In the genomic region with DNA sequence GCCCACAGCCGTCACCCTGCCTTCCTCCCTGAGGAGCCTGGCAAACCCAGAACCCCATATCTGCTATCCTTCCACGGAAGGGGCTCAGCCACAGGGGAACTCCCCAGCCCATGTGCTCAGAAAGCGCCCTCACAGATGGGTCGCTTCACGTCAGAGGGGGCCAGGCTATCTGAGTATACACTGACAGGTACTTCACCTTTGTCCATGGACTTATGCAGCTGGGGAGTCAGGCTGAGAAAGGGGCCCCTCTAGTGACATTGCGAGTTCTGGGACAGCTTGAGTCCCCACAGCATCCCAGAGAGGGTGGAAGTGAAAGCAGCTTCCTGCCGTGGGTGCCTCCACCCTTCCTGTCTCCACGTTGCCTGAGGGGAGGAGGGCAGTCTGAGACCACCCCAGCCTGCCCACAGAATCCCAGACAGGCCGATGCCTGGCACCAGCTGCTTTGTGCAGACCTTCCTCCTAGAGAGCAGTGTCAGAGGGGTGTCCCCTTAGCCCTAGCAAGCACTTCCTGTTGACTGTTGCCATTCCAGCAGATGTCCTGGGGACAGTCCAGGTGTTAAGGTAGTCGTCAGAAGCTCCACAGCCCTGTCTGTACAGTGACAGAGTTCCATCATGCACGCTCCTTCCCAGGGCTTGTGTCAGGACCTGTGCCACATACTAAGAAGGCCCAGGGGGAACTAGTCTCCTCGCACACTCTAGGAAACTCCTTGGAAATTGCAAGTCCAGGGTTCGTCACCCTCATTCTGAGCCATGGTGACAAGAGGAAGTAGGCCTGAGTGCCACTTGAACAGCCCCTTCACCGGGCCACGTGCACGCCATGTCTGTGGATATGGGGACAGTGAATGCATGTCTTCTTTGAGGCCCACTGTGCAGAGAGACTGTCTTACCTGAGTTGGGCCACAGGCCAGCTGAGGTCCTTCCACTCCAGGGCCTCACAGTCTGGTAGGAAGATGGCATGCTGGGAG, we compare ENCODE assay signal across 8 mouse cellular contexts. TPM values are rescaled to one million over a fixed set of nuclear protein-coding genes. Genes with fewer than 3 reads are reported as not detected.
DNase-seq lines count a peak whose midpoint lies in the region; ATAC-seq and TF ChIP-seq lines count a peak whose summit lies in the region.

No protein-coding gene starts in this region.

- no peak for DNase-seq in left cerebral cortex, adult 2 months (ENCODE audit: extremely low spot score in 1 of 2, low spot score in 2 of 2)
- no peak for DNase-seq in left cerebral cortex, postnatal 25 days (ENCODE audit: low spot score in 2 of 2)
- DNase-seq in layer of hippocampus, adult 18-20 months (ENCODE audit: low spot score in 2 of 2), result no peak
- DNase-seq in urinary bladder, postnatal 36 days (ENCODE audit: low spot score in 2 of 2), result no peak

- H3K4me2 ChIP-seq in limb, embryonic 12.5 days, result no peak overlapping the region
- H3K4me2 ChIP-seq in stomach, embryonic 15.5 days, result no peak overlapping the region
- H3K4me2 ChIP-seq in midbrain, embryonic 16.5 days (ENCODE audit: low read length), result no peak overlapping the region

- no peak for ATAC-seq in limb, embryonic 12.5 days (ENCODE audit: insufficient number of reproducible peaks, insufficient read depth, low FRiP score, low TSS enrichment, low read depth)
- no peak for ATAC-seq in stomach, embryonic 15.5 days (ENCODE audit: insufficient read depth, low FRiP score, low read depth)
- ATAC-seq in midbrain, embryonic 16.5 days, result no peak

- no peak overlapping the region for H3K4me3 ChIP-seq in left cerebral cortex, adult 2 months
- peak overlapping the region; percentile 22 for H3K4me3 ChIP-seq in brown adipose tissue, adult 24 weeks (ENCODE audit: insufficient read depth, low read depth, low read length)
- no peak overlapping the region for H3K4me3 ChIP-seq in limb, embryonic 12.5 days (replicated peaks)
- H3K4me3 ChIP-seq in stomach, embryonic 15.5 days (replicated peaks), result no peak overlapping the region
- H3K4me3 ChIP-seq in midbrain, embryonic 16.5 days (ENCODE audit: low read depth, low read length), result no peak overlapping the region

- no peaks in the 10 kb centered on the region for H3K36me3 ChIP-seq in limb, embryonic 12.5 days
- H3K36me3 ChIP-seq in stomach, embryonic 15.5 days, result no peaks in the 10 kb centered on the region
- H3K36me3 ChIP-seq in midbrain, embryonic 16.5 days (ENCODE audit: control insufficient read depth, insufficient read depth, low read length), result no peaks in the 10 kb centered on the region

- intact Hi-C loops in left cerebral cortex, adult 2 months (cut with DNase I), result no loop called here
- intact Hi-C loops in left cerebral cortex, postnatal 25 days (cut with DNase I), result loop anchor here (2.0 kb wide), 1 partner anchor 23 kb away; no protein-coding TSS in a partner anchor

- H3K9me3 ChIP-seq in limb, embryonic 12.5 days, result no peaks in the 10 kb centered on the region
- no peaks in the 10 kb centered on the region for H3K9me3 ChIP-seq in stomach, embryonic 15.5 days
- H3K9me3 ChIP-seq in midbrain, embryonic 16.5 days (replicated peaks; ENCODE audit: control insufficient read depth, low read length, poor library complexity, severe bottlenecking), result no peaks in the 10 kb centered on the region

- peaks cover 75% of the 10 kb centered on the region for H3K4me1 ChIP-seq in brown adipose tissue, adult 24 weeks (ENCODE audit: control insufficient read depth, insufficient read depth, insufficient read length, low read length)
- peaks cover 38% of the 10 kb centered on the region for H3K4me1 ChIP-seq in limb, embryonic 12.5 days (replicated peaks)
- H3K4me1 ChIP-seq in stomach, embryonic 15.5 days, result peaks cover 49% of the 10 kb centered on the region
- 0 out of 2 replicates have a peak, but pooled peaks cover 3% of the 10 kb centered on the region for H3K4me1 ChIP-seq in midbrain, embryonic 16.5 days (ENCODE audit: control insufficient read depth, insufficient read depth, low read length)

- H3K9ac ChIP-seq in limb, embryonic 12.5 days (replicated peaks), result no peak overlapping the region; the same call in 1 of the 2 replicates
- no peak overlapping the region for H3K9ac ChIP-seq in stomach, embryonic 15.5 days
- H3K9ac ChIP-seq in midbrain, embryonic 16.5 days (ENCODE audit: low read depth, low read length), result no peak overlapping the region

- peaks cover 17% of the 10 kb centered on the region for H3K27me3 ChIP-seq in limb, embryonic 12.5 days
- no peaks in the 10 kb centered on the region for H3K27me3 ChIP-seq in stomach, embryonic 15.5 days (replicated peaks)
- peaks cover 2% of the 10 kb centered on the region for H3K27me3 ChIP-seq in midbrain, embryonic 16.5 days (ENCODE audit: control insufficient read depth, insufficient read depth, low read depth, low read length)

- 72% methylated on average over 16 of the region's 16 CpGs for WGBS in limb, embryonic 12.5 days
- WGBS in stomach, embryonic 15.5 days, result 60% methylated on average over 16 of the region's 16 CpGs
- WGBS in midbrain, embryonic 16.5 days, result 72% methylated on average over 16 of the region's 16 CpGs

- H3K27ac ChIP-seq in left cerebral cortex, adult 2 months, result peak overlapping the region; percentile 87
- peak overlapping the region; percentile 76 for H3K27ac ChIP-seq in brown adipose tissue, adult 24 weeks (replicated peaks; ENCODE audit: low read depth, low read length)
- peak overlapping the region; percentile 45; the same call in 1 of the 2 replicates for H3K27ac ChIP-seq in limb, embryonic 12.5 days
- peak overlapping the region; percentile 54 for H3K27ac ChIP-seq in stomach, embryonic 15.5 days
- no peak overlapping the region for H3K27ac ChIP-seq in midbrain, embryonic 16.5 days (ENCODE audit: low read length)

- TF ChIP-seq CTCF in left cerebral cortex, adult 2 months (IDR thresholded peaks at IDR 0.05), result no peak

RNA-seq across cellular contexts. Expression of gene Inf2, which starts 5.6 kb away (rescaled TPM):
- total RNA-seq in left cerebral cortex, adult 2 months (2021), result 100 to 1,000 TPM; 131 to 151 TPM
- 100 to 1,000 TPM; 108 to 155 TPM for total RNA-seq in left cerebral cortex, postnatal 25 days (2021)
- 12.9 and 13.5 TPM in 2 replicates for polyA plus RNA-seq in brown adipose tissue, adult 24 weeks (2012; ENCODE audit: insufficient read depth, insufficient read length, missing spikeins)
- polyA plus RNA-seq in limb, embryonic 12.5 days (2016; fragmentation: Nextera tagmentation; extraction: Ambion mirVana), result 2.0 and 2.2 TPM in 2 replicates
- 4.3 and 4.4 TPM in 2 replicates for polyA plus RNA-seq in stomach, embryonic 15.5 days (2015; fragmentation: Nextera tagmentation; extraction: Ambion mirVana)
- total RNA-seq in layer of hippocampus, adult 18-20 months (2021), result 100 to 1,000 TPM; 105 to 111 TPM
- 0.53 and 0.67 TPM in 2 replicates for polyA plus RNA-seq in midbrain, embryonic 16.5 days (2015; fragmentation: Nextera tagmentation; extraction: Ambion mirVana)

RNA-seq across cellular contexts. Expression of gene Adssl1, which starts 25.6 kb away (rescaled TPM):
- total RNA-seq in left cerebral cortex, adult 2 months (2021), result 10 to 100 TPM; 16.2 to 16.5 TPM
- total RNA-seq in left cerebral cortex, postnatal 25 days (2021), result 10 to 100 TPM; 16.4 to 18.2 TPM
- polyA plus RNA-seq in brown adipose tissue, adult 24 weeks (2012; ENCODE audit: insufficient read depth, insufficient read length, missing spikeins), result 34.5 and 46.5 TPM in 2 replicates
- 9.2 and 10.0 TPM in 2 replicates for polyA plus RNA-seq in limb, embryonic 12.5 days (2016; fragmentation: Nextera tagmentation; extraction: Ambion mirVana)
- 4.3 and 4.4 TPM in 2 replicates for polyA plus RNA-seq in stomach, embryonic 15.5 days (2015; fragmentation: Nextera tagmentation; extraction: Ambion mirVana)
- 10 to 100 TPM; 14.3 to 15.7 TPM for total RNA-seq in layer of hippocampus, adult 18-20 months (2021)
- 4.0 and 4.2 TPM in 2 replicates for polyA plus RNA-seq in midbrain, embryonic 16.5 days (2015; fragmentation: Nextera tagmentation; extraction: Ambion mirVana)

RNA-seq across cellular contexts. Expression of gene Siva1, which starts 50.2 kb away (rescaled TPM):
- total RNA-seq in left cerebral cortex, adult 2 months (2021), result 10 to 100 TPM; 19.7 to 21.5 TPM
- 10 to 100 TPM; 17.4 to 18.8 TPM for total RNA-seq in left cerebral cortex, postnatal 25 days (2021)
- polyA plus RNA-seq in brown adipose tissue, adult 24 weeks (2012; ENCODE audit: insufficient read depth, insufficient read length, missing spikeins), result 36.7 and 42.7 TPM in 2 replicates
- 248 and 258 TPM in 2 replicates for polyA plus RNA-seq in limb, embryonic 12.5 days (2016; fragmentation: Nextera tagmentation; extraction: Ambion mirVana)
- polyA plus RNA-seq in stomach, embryonic 15.5 days (2015; fragmentation: Nextera tagmentation; extraction: Ambion mirVana), result 198 and 214 TPM in 2 replicates
- total RNA-seq in layer of hippocampus, adult 18-20 months (2021), result 10 to 100 TPM; 23.4 TPM
- polyA plus RNA-seq in midbrain, embryonic 16.5 days (2015; fragmentation: Nextera tagmentation; extraction: Ambion mirVana), result 41.7 and 44.1 TPM in 2 replicates
